Mouse (Mus musculus): Measurements from ENCODE around the gene Ncor1. TPM values are rescaled to one million over a fixed set of nuclear protein-coding genes. Genes with fewer than 3 reads are reported as not detected.

Gene Ncor1
- polyA plus RNA-seq, 1 experiment from 2014 or later, result 148 TPM

- Histone ChIP-seq H3K4me3 (peak overlapping the region; percentile 92), H3K27ac (peak overlapping the region; percentile 97), H3K4me1 (peaks cover 14% of the 10 kb centered on the region), H3K9ac (peak overlapping the region; percentile 99), H3K36me3 (0 out of 2 replicates have a peak, but pooled peaks cover 3% of the 10 kb centered on the region), H3K27me3 (no peaks in the 10 kb centered on the region), H3K4me2 (peak overlapping the region; percentile 62), H3K9me3 (no peaks in the 10 kb centered on the region)
- peak; percentile 93 for ATAC-seq (ENCODE audit: insufficient number of reproducible peaks, low FRiP score, low TSS enrichment, low read depth)
- under 1% methylated on average over 43 of the region's 73 CpGs for WGBS
Observed at GRCm38 (mm10) chr11:62457241-62457890, 975 bp downstream of the Ncor1 start.

- Histone ChIP-seq H3K4me3 (peak overlapping the region; percentile 92), H3K27me3 (no peaks in the 10 kb centered on the region), H3K9ac (peak overlapping the region; percentile 99), H3K36me3 (0 out of 2 replicates have a peak, but pooled peaks cover 3% of the 10 kb centered on the region), H3K4me1 (peaks cover 14% of the 10 kb centered on the region), H3K4me2 (peak overlapping the region; percentile 62), H3K27ac (peak overlapping the region; percentile 97), H3K9me3 (no peaks in the 10 kb centered on the region)
- under 1% methylated on average over 40 of the region's 42 CpGs for WGBS
- peak; percentile 63 for ATAC-seq (ENCODE audit: insufficient number of reproducible peaks, low FRiP score, low TSS enrichment, low read depth)
Observed at GRCm38 (mm10) chr11:62456483-62457172, 1.7 kb downstream of the Ncor1 start.

GRCm38 (mm10) chr11:62456021-62456482, 2.3 kb downstream of the Ncor1 start:
- Histone ChIP-seq H3K27me3 (no peaks in the 10 kb centered on the region), H3K36me3 (0 out of 2 replicates have a peak, but pooled peaks cover 3% of the 10 kb centered on the region), H3K4me1 (peaks cover 14% of the 10 kb centered on the region), H3K4me2 (peak overlapping the region; percentile 62), H3K9me3 (no peaks in the 10 kb centered on the region), H3K27ac (no peak overlapping the region), H3K4me3 (peak overlapping the region; percentile 92), H3K9ac (0 out of 2 replicates have a peak overlapping the region, but pooled peaks have one; percentile 20)
- ATAC-seq (ENCODE audit: insufficient number of reproducible peaks, low FRiP score, low TSS enrichment, low read depth), result no peak
- WGBS, result 7% methylated on average over 3 of the region's 3 CpGs

GRCm38 (mm10) chr11:62455193-62455592, 3.1 kb downstream of the Ncor1 start:
- no peak overlapping the region for H3K9ac ChIP-seq
- H3K4me2 ChIP-seq, result no peak overlapping the region
- H3K4me3 ChIP-seq, result no peak overlapping the region
- ATAC-seq (ENCODE audit: insufficient number of reproducible peaks, low FRiP score, low TSS enrichment, low read depth), result no peak
- H3K27ac ChIP-seq, result no peak overlapping the region
- 65% methylated on average over 1 of the region's 1 CpGs for WGBS
- peaks cover 14% of the 10 kb centered on the region for H3K4me1 ChIP-seq
- no peaks in the 10 kb centered on the region for H3K9me3 ChIP-seq
- H3K36me3 ChIP-seq, result 0 out of 2 replicates have a peak, but pooled peaks cover 3% of the 10 kb centered on the region
- no peaks in the 10 kb centered on the region for H3K27me3 ChIP-seq

- no peak for ATAC-seq (ENCODE audit: insufficient number of reproducible peaks, low FRiP score, low TSS enrichment, low read depth)
- Histone ChIP-seq H3K9me3 (no peaks in the 10 kb centered on the region), H3K36me3 (0 out of 2 replicates have a peak, but pooled peaks cover 3% of the 10 kb centered on the region), H3K9ac (no peak overlapping the region), H3K4me3 (no peak overlapping the region), H3K4me2 (no peak overlapping the region), H3K4me1 (no peaks in the 10 kb centered on the region), H3K27me3 (no peaks in the 10 kb centered on the region), H3K27ac (no peak overlapping the region)
- 91% methylated on average over 6 of the region's 6 CpGs for WGBS
Observed at GRCm38 (mm10) chr11:62448971-62449370, 9.4 kb downstream of the Ncor1 start.

- Histone ChIP-seq H3K36me3 (no peaks in the 10 kb centered on the region), H3K9ac (no peak overlapping the region), H3K4me3 (no peak overlapping the region), H3K27me3 (no peaks in the 10 kb centered on the region), H3K27ac (no peak overlapping the region), H3K4me2 (no peak overlapping the region), H3K4me1 (no peaks in the 10 kb centered on the region), H3K9me3 (no peaks in the 10 kb centered on the region)
- WGBS, result 88% methylated on average over 3 of the region's 3 CpGs
- no peak for ATAC-seq (ENCODE audit: insufficient number of reproducible peaks, low FRiP score, low TSS enrichment, low read depth)
Observed at GRCm38 (mm10) chr11:62445799-62446198, 12.5 kb downstream of the Ncor1 start.

- Histone ChIP-seq H3K9ac (no peak overlapping the region), H3K4me2 (no peak overlapping the region), H3K4me1 (no peaks in the 10 kb centered on the region), H3K36me3 (peaks cover 9% of the 10 kb centered on the region), H3K9me3 (no peaks in the 10 kb centered on the region), H3K27ac (no peak overlapping the region), H3K4me3 (no peak overlapping the region), H3K27me3 (no peaks in the 10 kb centered on the region)
- ATAC-seq (ENCODE audit: insufficient number of reproducible peaks, low FRiP score, low TSS enrichment, low read depth), result no peak
- WGBS, result 95% methylated on average over 9 of the region's 9 CpGs
Observed at GRCm38 (mm10) chr11:62440670-62441315, 17.5 kb downstream of the Ncor1 start.

- WGBS, result 96% methylated on average over 2 of the region's 2 CpGs
- no peak for ATAC-seq (ENCODE audit: insufficient number of reproducible peaks, low FRiP score, low TSS enrichment, low read depth)
- no peak overlapping the region for H3K27ac ChIP-seq
- no peak overlapping the region for H3K9ac ChIP-seq
- no peak overlapping the region for H3K4me2 ChIP-seq
- H3K9me3 ChIP-seq, result no peaks in the 10 kb centered on the region
- H3K4me1 ChIP-seq, result no peaks in the 10 kb centered on the region
- H3K27me3 ChIP-seq, result no peaks in the 10 kb centered on the region
- H3K4me3 ChIP-seq, result no peak overlapping the region
- H3K36me3 ChIP-seq, result peaks cover 40% of the 10 kb centered on the region
Observed at GRCm38 (mm10) chr11:62432211-62432610, 26.1 kb downstream of the Ncor1 start.

- no peak overlapping the region for H3K27ac ChIP-seq
- ATAC-seq (ENCODE audit: insufficient number of reproducible peaks, low FRiP score, low TSS enrichment, low read depth), result no peak
- no peak overlapping the region for H3K4me3 ChIP-seq
- H3K36me3 ChIP-seq, result peaks cover 44% of the 10 kb centered on the region
- 82% methylated on average over 2 of the region's 3 CpGs for WGBS
- no peaks in the 10 kb centered on the region for H3K4me1 ChIP-seq
- no peak overlapping the region for H3K9ac ChIP-seq
- H3K4me2 ChIP-seq, result no peak overlapping the region
- no peaks in the 10 kb centered on the region for H3K27me3 ChIP-seq
- H3K9me3 ChIP-seq, result no peaks in the 10 kb centered on the region
Observed at GRCm38 (mm10) chr11:62427105-62427504, 31.2 kb downstream of the Ncor1 start.

- Histone ChIP-seq H3K4me2 (no peak overlapping the region), H3K36me3 (peaks cover 43% of the 10 kb centered on the region), H3K4me3 (no peak overlapping the region), H3K27me3 (no peaks in the 10 kb centered on the region), H3K9ac (no peak overlapping the region), H3K9me3 (no peaks in the 10 kb centered on the region), H3K27ac (no peak overlapping the region), H3K4me1 (no peaks in the 10 kb centered on the region)
- ATAC-seq (ENCODE audit: insufficient number of reproducible peaks, low FRiP score, low TSS enrichment, low read depth), result no peak
- 77% methylated on average over 5 of the region's 5 CpGs for WGBS
Observed at GRCm38 (mm10) chr11:62426266-62426665, 32.1 kb downstream of the Ncor1 start.

GRCm38 (mm10) chr11:62424525-62424924, 33.8 kb downstream of the Ncor1 start:
- Histone ChIP-seq H3K9me3 (no peaks in the 10 kb centered on the region), H3K27me3 (no peaks in the 10 kb centered on the region), H3K9ac (no peak overlapping the region), H3K36me3 (peaks cover 34% of the 10 kb centered on the region), H3K4me1 (no peaks in the 10 kb centered on the region), H3K4me3 (no peak overlapping the region), H3K27ac (no peak overlapping the region), H3K4me2 (no peak overlapping the region)
- WGBS, result 83% methylated on average over 2 of the region's 2 CpGs
- ATAC-seq (ENCODE audit: insufficient number of reproducible peaks, low FRiP score, low TSS enrichment, low read depth), result no peak

GRCm38 (mm10) chr11:62415026-62415425, 43.3 kb downstream of the Ncor1 start:
- Histone ChIP-seq H3K27me3 (no peaks in the 10 kb centered on the region), H3K9me3 (no peaks in the 10 kb centered on the region), H3K4me3 (no peak overlapping the region), H3K4me2 (no peak overlapping the region), H3K36me3 (peaks cover 39% of the 10 kb centered on the region), H3K4me1 (no peaks in the 10 kb centered on the region), H3K9ac (no peak overlapping the region), H3K27ac (no peak overlapping the region)
- 90% methylated on average over 4 of the region's 4 CpGs for WGBS
- no peak for ATAC-seq (ENCODE audit: insufficient number of reproducible peaks, low FRiP score, low TSS enrichment, low read depth)
